Mouse (Mus musculus) midbrain, embryonic 10.5 days (tissue): ENCODE measurements around the gene Ttll11. TPM values are rescaled to one million over a fixed set of nuclear protein-coding genes. Genes with fewer than 3 reads are reported as not detected.
A peak's percentile ranks its signal among the peaks of the same experiment; 100 is the strongest.

Experiments used
- DNase-seq: peaks from one replicate; pipeline ENCODE4 v3.0.0-alpha.2; 2017; ENCODE audit warnings: low spot score
- H3K27ac ChIP-seq: fragments of 300-500 bp; sonication (generic); replicated peaks from 2 replicates; pipeline ENCODE4 v1.5.1; 2016; ENCODE audit warnings: mild to moderate bottlenecking
- H3K27me3 ChIP-seq: fragments of 300-500 bp; sonication (generic); 2 replicates; pipeline ENCODE4 v1.6.1; 2016; ENCODE audit warnings: low read depth, mild to moderate bottlenecking; ENCODE audit not compliant: poor library complexity, severe bottlenecking
- H3K36me3 ChIP-seq: fragments of 300-500 bp; sonication (generic); 2 replicates; pipeline ENCODE4 v1.6.1; 2016; ENCODE audit warnings: mild to moderate bottlenecking, moderate library complexity
- H3K4me1 ChIP-seq: fragments of 300-500 bp; sonication (generic); 2 replicates; pipeline ENCODE4 v1.6.1; 2016
- H3K4me3 ChIP-seq: fragments of 300-500 bp; sonication (generic); 2 replicates; pipeline ENCODE4 v1.5.1; 2016; ENCODE audit warnings: mild to moderate bottlenecking, moderate library complexity
- H3K9me3 ChIP-seq: fragments of 300-500 bp; sonication (generic); replicated peaks from 2 replicates; pipeline ENCODE4 v1.6.1; 2016; ENCODE audit warnings: mild to moderate bottlenecking
- WGBS: fragments of 180-500 bp; shearing (Covaris S2); methylation state at CpG from one replicate; pipeline ENCODE4 v1.1.7; 2016; 5-methylcytosine and 5-hydroxymethylcytosine counted together
- polyA plus RNA-seq: library from polyadenylated mRNA; unstranded; fragments of >200 nt; fragmentation: Nextera tagmentation; extraction: Ambion mirVana; gene quantifications from 2 replicates; pipeline ENCODE4 v1.2.1, GENCODE M21; 2016

Gene Ttll11
- polyA plus RNA-seq, 1 experiment from 2014 or later, result 0.74 TPM

DNA sequence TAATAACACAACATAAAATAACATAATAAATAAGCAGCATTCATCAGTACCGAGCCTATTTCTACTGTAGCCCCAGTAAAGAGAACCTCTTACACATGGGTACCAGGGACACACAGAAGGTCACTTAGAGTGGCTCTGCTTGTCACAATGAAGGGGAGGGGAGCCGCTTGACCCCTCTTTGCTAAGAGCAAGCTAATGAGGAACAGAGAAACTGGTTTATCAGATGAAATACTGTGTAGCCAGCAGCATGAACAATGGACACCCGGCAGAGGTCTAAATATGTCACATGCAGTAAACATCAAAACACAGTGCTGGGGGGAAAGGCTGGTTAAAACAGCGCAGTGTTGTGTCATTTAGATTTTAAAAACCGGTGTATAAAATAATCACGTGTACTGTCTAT is 121.4 kb downstream of the Ttll11 start:
- WGBS, result 83% methylated on average over 6 of the region's 6 CpGs

DNA sequence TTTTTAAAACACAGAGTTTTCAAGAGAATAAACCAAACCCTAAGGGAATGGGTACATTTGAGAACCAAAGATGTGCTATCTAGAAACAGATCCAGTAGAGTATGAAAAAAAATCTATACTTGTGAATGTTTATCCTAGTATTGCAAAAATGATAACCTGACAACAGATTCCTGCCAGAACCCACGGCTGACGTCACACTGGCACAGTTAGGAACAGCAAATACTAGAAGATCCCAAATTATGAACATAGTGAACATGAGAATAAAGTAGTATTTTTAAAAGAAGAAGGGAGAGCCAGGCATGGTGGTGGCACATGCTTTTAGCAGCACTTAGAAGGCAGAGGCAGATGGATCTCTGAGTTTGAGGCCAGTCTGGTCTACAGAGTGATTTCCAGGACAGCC is 122.8 kb downstream of the Ttll11 start:
- WGBS, result 92% methylated on average over 2 of the region's 2 CpGs
- Histone ChIP-seq H3K27ac (no peak overlapping the region), H3K4me3 (no peak overlapping the region), H3K4me1 (peaks cover 19% of the 10 kb centered on the region), H3K9me3 (no peaks in the 10 kb centered on the region), H3K27me3 (peaks cover 24% of the 10 kb centered on the region), H3K36me3 (no peaks in the 10 kb centered on the region)
- DNase-seq, result no peak

More for the DNA sequence above, 121.4 kb downstream of the Ttll11 start:
- Histone ChIP-seq H3K4me3 (no peak overlapping the region), H3K27me3 (peaks cover 16% of the 10 kb centered on the region), H3K9me3 (no peaks in the 10 kb centered on the region), H3K36me3 (no peaks in the 10 kb centered on the region), H3K27ac (no peak overlapping the region), H3K4me1 (peaks cover 10% of the 10 kb centered on the region)
- no peak for DNase-seq

DNA sequence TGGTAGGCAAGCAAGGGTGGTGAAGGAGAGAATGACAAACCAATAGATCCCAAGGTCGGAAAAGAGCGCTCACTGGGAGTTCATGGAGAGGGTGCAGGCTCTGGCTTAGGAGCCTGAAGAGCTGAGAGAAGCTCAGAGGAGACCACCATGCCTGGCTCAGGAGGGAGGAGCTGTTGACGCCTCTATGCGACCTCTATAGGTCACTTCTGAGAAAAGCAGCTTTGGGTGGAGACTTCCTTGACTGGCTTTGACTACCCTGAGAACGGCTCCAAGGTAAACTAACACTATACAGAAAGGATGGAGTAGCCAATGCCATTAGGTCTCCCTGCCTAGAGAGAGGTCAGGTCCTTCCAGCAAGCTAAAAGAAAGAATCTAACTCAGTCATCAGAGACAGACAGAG is 124.8 kb downstream of the Ttll11 start:
- no peak overlapping the region for H3K27ac ChIP-seq
- peaks cover 39% of the 10 kb centered on the region for H3K27me3 ChIP-seq
- WGBS, result 31% methylated on average over 5 of the region's 5 CpGs
- H3K4me3 ChIP-seq, result no peak overlapping the region
- no peaks in the 10 kb centered on the region for H3K9me3 ChIP-seq
- DNase-seq, result no peak
- no peaks in the 10 kb centered on the region for H3K36me3 ChIP-seq
- peaks cover 31% of the 10 kb centered on the region for H3K4me1 ChIP-seq

DNA sequence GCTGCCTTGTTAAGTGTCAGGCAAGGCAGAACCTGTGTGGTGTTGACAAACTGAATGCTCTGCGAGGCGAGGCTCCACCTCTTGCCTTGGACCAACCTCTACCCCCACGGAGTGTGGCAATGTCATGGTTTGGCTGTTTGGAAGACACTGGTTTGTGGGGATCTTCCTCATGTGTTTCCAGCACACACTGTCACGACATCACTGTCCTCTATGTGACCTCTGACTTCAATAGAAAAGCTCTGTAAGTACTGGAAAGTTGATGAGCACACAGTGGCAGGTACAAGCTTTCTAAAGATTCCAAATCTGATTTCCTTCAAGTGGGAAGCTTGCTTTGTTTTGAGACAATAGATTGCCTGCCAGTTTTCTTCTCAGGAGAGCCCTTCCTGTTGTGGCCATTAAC is 126.7 kb downstream of the Ttll11 start:
- peaks cover 36% of the 10 kb centered on the region for H3K4me1 ChIP-seq
- no peaks in the 10 kb centered on the region; the same call in 1 of the 2 replicates for H3K9me3 ChIP-seq
- WGBS, result 71% methylated on average over 4 of the region's 4 CpGs
- H3K27ac ChIP-seq, result no peak overlapping the region
- no peak overlapping the region for H3K4me3 ChIP-seq
- DNase-seq, result no peak
- H3K27me3 ChIP-seq, result peaks cover 53% of the 10 kb centered on the region
- H3K36me3 ChIP-seq, result no peaks in the 10 kb centered on the region

GRCm38 (mm10) chr2:35852164-35852509 is 127.6 kb downstream of the Ttll11 start:
- no peak for DNase-seq
- Histone ChIP-seq H3K4me3 (peak overlapping the region; percentile 29; the same call in 1 of the 2 replicates), H3K4me1 (peaks cover 36% of the 10 kb centered on the region), H3K36me3 (no peaks in the 10 kb centered on the region), H3K27me3 (peaks cover 61% of the 10 kb centered on the region), H3K9me3 (no peaks in the 10 kb centered on the region; the same call in 1 of the 2 replicates), H3K27ac (peak overlapping the region; percentile 71)
- 38% methylated on average over 3 of the region's 3 CpGs for WGBS

DNA sequence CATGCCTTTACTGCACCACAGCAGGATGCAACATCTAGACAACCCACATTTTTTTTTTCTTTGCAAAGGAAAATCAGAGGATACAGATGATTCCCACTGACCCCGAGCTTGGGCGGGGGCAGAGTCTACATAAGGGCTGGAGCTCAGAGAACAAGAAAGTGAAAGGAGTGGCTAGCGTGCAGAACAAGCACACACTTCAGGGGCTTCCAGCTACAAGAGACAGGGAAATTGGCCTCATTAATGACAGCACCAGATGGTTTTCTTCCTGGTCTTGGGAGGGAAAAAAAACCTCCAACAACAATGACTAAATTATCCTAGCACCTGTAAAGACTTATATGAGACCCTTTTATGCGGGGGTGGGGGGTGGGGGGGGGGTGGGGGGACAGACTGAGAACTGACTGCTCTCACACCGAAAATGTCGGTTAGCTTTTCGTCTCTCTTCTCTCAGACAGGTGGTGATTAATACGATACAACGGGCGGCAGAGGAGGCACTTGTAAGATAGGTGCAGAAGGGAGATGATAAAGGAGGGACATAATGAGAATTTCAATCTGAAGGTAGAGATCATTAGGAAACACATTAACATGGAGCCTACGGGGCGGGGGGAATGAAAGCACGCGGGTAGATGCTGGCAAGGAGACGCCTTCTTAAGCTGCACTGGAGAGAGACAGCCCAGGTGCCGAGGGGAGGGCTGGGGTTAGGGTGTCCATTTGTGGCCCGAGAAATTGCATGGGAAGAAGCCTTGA is 128.1 kb downstream of the Ttll11 start:
- Histone ChIP-seq H3K9me3 (no peaks in the 10 kb centered on the region; the same call in 1 of the 2 replicates), H3K27me3 (peaks cover 64% of the 10 kb centered on the region), H3K4me3 (peak overlapping the region; percentile 29; the same call in 1 of the 2 replicates), H3K36me3 (no peaks in the 10 kb centered on the region), H3K27ac (peak overlapping the region; percentile 71), H3K4me1 (peaks cover 38% of the 10 kb centered on the region)
- DNase-seq, result no peak
- 34% methylated on average over 17 of the region's 17 CpGs for WGBS

DNA sequence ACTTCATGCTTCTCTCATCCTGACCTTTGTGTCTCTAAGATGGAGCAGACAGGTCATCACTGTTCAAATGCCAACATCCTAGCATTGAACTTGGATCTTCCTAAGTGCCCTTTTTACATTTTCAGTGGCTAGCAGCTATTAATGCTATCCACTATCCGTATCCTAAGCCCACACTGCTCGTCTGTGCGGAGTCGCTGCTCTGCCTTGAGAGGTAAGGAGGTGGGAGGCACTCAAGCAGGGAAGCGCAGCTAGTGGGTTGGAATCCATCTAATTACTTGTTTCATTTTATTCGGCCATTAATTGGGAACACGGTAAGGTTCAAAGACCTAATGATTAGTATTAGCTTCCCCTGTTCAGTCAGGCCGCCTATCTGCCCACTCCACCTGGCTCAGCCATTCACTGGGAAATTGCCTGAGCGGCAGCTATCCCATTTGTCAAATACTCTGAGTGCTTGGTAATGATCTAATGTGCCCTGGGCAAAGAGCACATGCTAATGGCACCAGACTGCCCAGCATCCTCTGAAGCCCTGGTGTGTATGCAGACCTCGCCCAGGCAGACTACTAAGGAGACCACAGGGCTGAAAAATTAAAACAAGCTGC is 130.0 kb downstream of the Ttll11 start:
- no peak overlapping the region for H3K27ac ChIP-seq

GRCm38 (mm10) chr2:35845611-35846504 is 133.9 kb downstream of the Ttll11 start:
- peak overlapping the region; percentile 68 for H3K27ac ChIP-seq
- no peaks in the 10 kb centered on the region for H3K36me3 ChIP-seq
- no peak for DNase-seq
- peaks cover 59% of the 10 kb centered on the region for H3K4me1 ChIP-seq
- H3K4me3 ChIP-seq, result no peak overlapping the region
- peaks cover 71% of the 10 kb centered on the region for H3K27me3 ChIP-seq
- WGBS, result 34% methylated on average over 11 of the region's 11 CpGs
- no peaks in the 10 kb centered on the region; the same call in 1 of the 2 replicates for H3K9me3 ChIP-seq

More for the DNA sequence above, 130.0 kb downstream of the Ttll11 start:
- Histone ChIP-seq H3K4me1 (peaks cover 54% of the 10 kb centered on the region), H3K36me3 (no peaks in the 10 kb centered on the region), H3K9me3 (no peaks in the 10 kb centered on the region; the same call in 1 of the 2 replicates), H3K4me3 (no peak overlapping the region), H3K27me3 (peaks cover 80% of the 10 kb centered on the region)
- no peak for DNase-seq
- 71% methylated on average over 10 of the region's 10 CpGs for WGBS

DNA sequence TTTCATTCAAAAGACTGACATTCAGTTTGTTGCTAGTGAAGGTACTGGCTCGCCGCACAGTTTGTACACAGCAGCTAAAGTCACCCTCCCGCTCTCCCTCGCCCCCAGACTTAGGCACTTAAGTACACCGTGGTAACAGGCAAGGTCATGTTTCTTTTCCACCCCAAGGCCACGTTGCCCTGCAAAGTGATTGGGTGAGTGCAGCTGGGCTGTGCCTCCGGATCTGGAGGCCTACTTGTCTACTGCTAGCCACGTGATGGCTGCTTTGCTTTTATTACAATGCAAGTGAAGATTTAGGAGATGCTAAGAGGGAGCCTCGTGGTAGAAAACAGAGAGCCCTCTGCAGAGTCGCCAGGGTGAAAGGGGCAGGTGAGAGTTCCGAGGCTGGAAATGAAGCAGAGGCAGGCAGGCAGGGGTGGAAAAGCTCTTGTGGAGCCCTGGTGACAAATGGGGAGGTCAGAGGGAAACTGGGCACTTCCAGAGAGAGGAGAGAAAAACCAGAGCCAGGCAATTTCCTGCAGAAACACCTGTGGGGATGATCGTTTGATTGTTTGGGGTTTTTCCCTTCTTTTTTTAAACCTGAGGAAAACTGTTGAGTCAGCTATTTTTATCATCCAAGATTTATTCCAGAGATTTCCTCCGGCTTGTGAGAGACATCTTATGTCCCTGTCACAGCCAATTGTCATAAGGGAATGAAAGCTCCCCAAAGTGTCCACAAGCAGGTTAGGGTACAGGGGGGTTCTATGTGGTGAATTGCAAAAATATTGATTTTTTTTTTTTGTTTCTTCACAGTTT is 135.6 kb downstream of the Ttll11 start:
- H3K36me3 ChIP-seq, result no peaks in the 10 kb centered on the region
- peak overlapping the region; percentile 38 for H3K27ac ChIP-seq
- no peak for DNase-seq
- H3K27me3 ChIP-seq, result peaks cover 60% of the 10 kb centered on the region
- H3K4me3 ChIP-seq, result no peak overlapping the region
- H3K9me3 ChIP-seq, result no peaks in the 10 kb centered on the region; the same call in 1 of the 2 replicates
- 37% methylated on average over 13 of the region's 13 CpGs for WGBS
- H3K4me1 ChIP-seq, result peaks cover 54% of the 10 kb centered on the region

DNA sequence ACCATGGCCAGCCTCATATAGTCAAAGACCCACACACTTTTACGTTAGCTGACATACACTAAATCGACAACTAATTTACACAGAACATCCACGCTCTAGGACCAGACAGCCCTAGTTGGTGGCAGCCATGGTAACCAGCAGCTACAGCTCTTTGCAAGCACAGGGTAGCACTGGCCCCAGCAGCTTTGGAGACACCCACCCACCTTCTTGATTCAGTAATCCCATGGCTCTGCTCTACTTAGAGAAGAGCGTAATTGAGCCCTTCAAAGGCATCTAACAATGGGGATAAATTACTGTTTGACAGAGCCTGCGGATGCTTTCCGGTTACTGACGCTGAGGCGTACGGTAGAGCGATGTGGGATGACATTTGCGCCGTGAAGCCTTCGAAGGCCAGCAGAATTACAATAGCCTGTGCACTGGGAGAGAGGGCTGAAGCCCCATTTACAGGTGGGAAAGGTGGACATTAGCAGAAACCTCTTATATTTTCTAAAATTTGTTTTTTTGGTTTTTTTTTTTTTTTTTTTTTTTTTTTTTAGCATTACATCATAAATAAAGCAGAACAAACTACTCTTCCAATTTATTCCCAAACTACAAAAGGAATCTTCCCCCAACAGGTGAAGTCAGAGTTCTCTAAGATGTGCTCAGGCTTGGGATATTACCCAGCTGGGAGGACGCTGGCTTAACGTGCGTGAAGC is 136.8 kb downstream of the Ttll11 start:
- H3K4me1 ChIP-seq, result peaks cover 51% of the 10 kb centered on the region
- WGBS, result 71% methylated on average over 16 of the region's 16 CpGs
- DNase-seq, result no peak
- no peak overlapping the region for H3K27ac ChIP-seq
- H3K27me3 ChIP-seq, result peaks cover 55% of the 10 kb centered on the region
- no peaks in the 10 kb centered on the region; the same call in 1 of the 2 replicates for H3K9me3 ChIP-seq
- no peak overlapping the region for H3K4me3 ChIP-seq
- H3K36me3 ChIP-seq, result no peaks in the 10 kb centered on the region

GRCm38 (mm10) chr2:35841841-35842420 is 137.8 kb downstream of the Ttll11 start:
- DNase-seq, result no peak
- peaks cover 47% of the 10 kb centered on the region for H3K27me3 ChIP-seq
- no peak overlapping the region for H3K27ac ChIP-seq
- 59% methylated on average over 4 of the region's 4 CpGs for WGBS
- H3K4me3 ChIP-seq, result no peak overlapping the region
- H3K9me3 ChIP-seq, result peaks cover 8% of the 10 kb centered on the region
- no peaks in the 10 kb centered on the region for H3K36me3 ChIP-seq
- H3K4me1 ChIP-seq, result peaks cover 51% of the 10 kb centered on the region
